Mouse (Mus musculus) layer of hippocampus, postnatal 14 days (tissue): ENCODE measurements at regions not wholly inside any gene's neighbourhood (a gene's known extent, or its start where the extent isn't known, plus 50 kb on each side); places are given as distances from the start of the nearest gene placed in this dataset.

Source experiments
- DNase-seq, 2 experiments: peaks; one replicate each; pipeline ENCODE4 v3.0.0; 2021 to 2022; ENCODE audit warnings: low spot score in 2 of 2, mixed read lengths in 1 of 2

GRCm38 (mm10) chr5:42364116-42364515 is 296.4 kb downstream of the Gm16223 start:
- DNase-seq = no peak

- DNase-seq = no peak
Measured at GRCm38 (mm10) chr5:42387959-42388358, 320.2 kb downstream of the Gm16223 start.

GRCm38 (mm10) chr5:42396695-42397094 is 328.9 kb downstream of the Gm16223 start:
- no peak for DNase-seq

- no peak for DNase-seq
Measured at GRCm38 (mm10) chr5:42409981-42410380, 342.2 kb downstream of the Gm16223 start.

- DNase-seq = peak in 1 of 2 experiments; percentile 15
Measured at GRCm38 (mm10) chr5:42412296-42412695, 344.5 kb downstream of the Gm16223 start.

GRCm38 (mm10) chr5:42425902-42426301 is 358.1 kb downstream of the Gm16223 start:
- no peak for DNase-seq

- peak in 1 of 2 experiments; percentile 16 for DNase-seq
Measured at GRCm38 (mm10) chr5:42433147-42433546, 365.4 kb downstream of the Gm16223 start.

- no peak for DNase-seq
Measured at GRCm38 (mm10) chr5:42448644-42449043, 380.9 kb downstream of the Gm16223 start.

- no peak for DNase-seq
Measured at GRCm38 (mm10) chr5:42449581-42449980, 381.8 kb downstream of the Gm16223 start.

GRCm38 (mm10) chr5:42453707-42454106 is 385.9 kb downstream of the Gm16223 start:
- DNase-seq = no peak

GRCm38 (mm10) chr5:42461195-42461594 is 393.4 kb downstream of the Gm16223 start:
- DNase-seq = no peak

GRCm38 (mm10) chr5:42464814-42465213 is 397.1 kb downstream of the Gm16223 start:
- no peak for DNase-seq

GRCm38 (mm10) chr5:42473493-42473892 is 405.7 kb downstream of the Gm16223 start:
- DNase-seq = no peak

GRCm38 (mm10) chr5:42502124-42502801 is 434.5 kb downstream of the Gm16223 start:
- no peak for DNase-seq

GRCm38 (mm10) chr5:42502802-42503136 is 435.0 kb downstream of the Gm16223 start:
- DNase-seq = no peak

GRCm38 (mm10) chr5:42509200-42509599 is 441.4 kb downstream of the Gm16223 start:
- peak; percentile 14 to 69 for DNase-seq

- peak; percentile 13 to 77 for DNase-seq
Measured at GRCm38 (mm10) chr5:42523116-42524113, 455.7 kb downstream of the Gm16223 start.

- DNase-seq = no peak
Measured at GRCm38 (mm10) chr5:42525431-42525830, 457.7 kb downstream of the Gm16223 start.

- no peak for DNase-seq
Measured at GRCm38 (mm10) chr5:42560537-42560936, 492.8 kb downstream of the Gm16223 start.

GRCm38 (mm10) chr5:42563406-42563805 is 495.6 kb downstream of the Gm16223 start:
- DNase-seq = no peak

- DNase-seq = peak in 1 of 2 experiments; percentile 40
Measured at GRCm38 (mm10) chr5:42575971-42576370, 508.2 kb downstream of the Gm16223 start.

GRCm38 (mm10) chr5:42578208-42578844 is 510.6 kb downstream of the Gm16223 start:
- no peak for DNase-seq
